Mouse (Mus musculus) megakaryocyte, embryonic 14.5 days (primary cell): ENCODE data around the gene Pxdn.

Experiments used
- FLI1 ChIP-seq: IDR thresholded peaks from 2 replicates; pipeline ENCODE4 v1.6.1; 2012; ENCODE audit warnings: low read length, inconsistent platforms, mixed read lengths
- GATA1 ChIP-seq: IDR thresholded peaks from 3 replicates; pipeline ENCODE4 v1.6.1; 2012; ENCODE audit warnings: mixed read lengths, low read length, inconsistent platforms, borderline replicate concordance

DNA sequence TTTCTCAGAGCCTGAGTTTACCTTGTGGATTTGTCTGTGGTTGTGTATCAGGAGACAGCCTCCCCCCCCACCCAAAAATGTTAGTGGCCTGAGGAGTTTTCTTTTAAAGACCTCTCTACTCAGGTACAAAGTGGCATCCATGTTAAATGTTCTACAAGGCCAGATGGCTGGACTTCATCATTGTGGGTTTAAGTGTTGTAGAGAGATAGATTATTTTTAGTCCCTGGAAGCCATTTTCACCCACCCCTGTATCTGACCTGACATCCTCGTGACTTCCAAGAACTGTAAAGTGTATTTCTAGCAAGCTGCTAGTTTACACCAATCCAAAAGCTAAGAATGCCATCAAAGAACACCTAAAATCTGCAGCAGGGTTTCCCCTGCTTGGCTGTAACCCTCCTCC is 6.8 kb upstream of the Pxdn start:
- TF ChIP-seq FLI1 = no peak
- no peak for TF ChIP-seq GATA1
